8 mouse cellular contexts compared by ENCODE assay signal in genomic region chr2:109280600-109281340, GRCm38 (mm10). TPM values are rescaled to one million over a fixed set of nuclear protein-coding genes. Genes with fewer than 3 reads are reported as not detected.
DNase-seq lines count a peak whose midpoint lies in the region; ATAC-seq lines count a peak whose summit lies in the region.

Gene Kif18a, plus strand, starts transcription at chr2:109280738.
Gene Mettl15, minus strand, starts transcription at chr2:109280748.

- H3K36me3 ChIP-seq in intestine, embryonic 14.5 days (ENCODE audit: control insufficient read depth, insufficient read depth, low read length) = 0 out of 2 replicates have a peak, but pooled peaks cover 3% of the 10 kb centered on the region

- peak within 1 kb of the TSS; percentile 69 for H3K4me2 ChIP-seq in intestine, embryonic 14.5 days (ENCODE audit: low read length)

- H3K9ac ChIP-seq in intestine, embryonic 14.5 days (ENCODE audit: low read length) = peak within 1 kb of the TSS; percentile 70

- no peaks in the 10 kb centered on the region for H3K9me3 ChIP-seq in intestine, embryonic 14.5 days (ENCODE audit: control insufficient read depth, low read length)

- ATAC-seq in intestine, embryonic 14.5 days (replicated peaks; ENCODE audit: low FRiP score, low TSS enrichment, low read depth) = peak; percentile 98

- peak; percentile 89 to 92 for DNase-seq in adrenal gland, adult 18-20 months (ENCODE audit: low spot score in 2 of 2)
- DNase-seq in embryo, embryonic 11 days = peak; percentile 97
- peak; percentile 94 for DNase-seq in gastrocnemius, postnatal 25 days
- DNase-seq in intestine, embryonic 14.5 days (ENCODE audit: low spot score) = peak; percentile 93
- DNase-seq in left cerebral cortex, postnatal 14 days (ENCODE audit: low spot score in 2 of 2) = peak; percentile 97
- peak; percentile 97 for DNase-seq in mesoderm, embryonic 11.5 days (ENCODE audit: low read depth, low spot score)
- peak; percentile 95 to 97 for DNase-seq in right cerebral cortex, postnatal 36 days (ENCODE audit: low spot score in 2 of 2)
- peak; percentile 96 for DNase-seq in yolk sac, embryonic 10.5 days (ENCODE audit: low spot score)

- H3K27me3 ChIP-seq in intestine, embryonic 14.5 days (replicated peaks; ENCODE audit: control insufficient read depth, insufficient read depth, low read length) = no peaks in the 10 kb centered on the region

- intact Hi-C loops in left cerebral cortex, postnatal 14 days (cut with DNase I) = no loop called here

- H3K27ac ChIP-seq in intestine, embryonic 14.5 days (ENCODE audit: low read depth) = peak within 1 kb of the TSS; percentile 73

- under 1% methylated on average over 51 of the region's 51 CpGs for WGBS in intestine, embryonic 14.5 days

- H3K4me1 ChIP-seq in intestine, embryonic 14.5 days (replicated peaks; ENCODE audit: control insufficient read depth, insufficient read depth, low read length) = peaks cover 11% of the 10 kb centered on the region

- H3K4me3 ChIP-seq in intestine, embryonic 14.5 days (ENCODE audit: low read depth, low read length) = peak within 1 kb of the TSS; percentile 61

RNA-seq across cellular contexts. Expression of gene Kif18a, which starts in this region (rescaled TPM):
- under 1 TPM; 0.22 to 0.43 TPM for total RNA-seq in adrenal gland, adult 18-20 months (2021)
- total RNA-seq in gastrocnemius, postnatal 25 days (2021) = 1 to 10 TPM in 1 of 2 experiments, under 1 TPM in 1; 0.59 to 1.0 TPM
- 20.7 and 23.1 TPM in 2 replicates for polyA plus RNA-seq in intestine, embryonic 14.5 days (2014; fragmentation: Nextera tagmentation; extraction: Ambion mirVana)
- 1 to 10 TPM; 1.4 to 1.8 TPM for total RNA-seq in left cerebral cortex, postnatal 14 days (2021)

RNA-seq across cellular contexts. Expression of gene Mettl15, which starts in this region (rescaled TPM):
- 1 to 10 TPM; 5.4 to 6.0 TPM for total RNA-seq in adrenal gland, adult 18-20 months (2021)
- total RNA-seq in gastrocnemius, postnatal 25 days (2021) = 1 to 10 TPM; 5.3 to 6.6 TPM
- polyA plus RNA-seq in intestine, embryonic 14.5 days (2014; fragmentation: Nextera tagmentation; extraction: Ambion mirVana) = 10.6 and 14.6 TPM in 2 replicates
- total RNA-seq in left cerebral cortex, postnatal 14 days (2021) = 1 to 10 TPM; 5.2 to 5.8 TPM

Comparison
In these comparisons a context has a peak if more than half of its experiments do, and no peak if none do; other contexts are left out.
1. Peak in every context shown above with its lines: DNase-seq, ATAC-seq, H3K4me3 ChIP-seq and H3K27ac ChIP-seq.